Mouse (Mus musculus) right cerebral cortex, postnatal 25 days (tissue): ENCODE measurements around the gene Apba1.

Source experiments
- DNase-seq: peaks from one replicate; pipeline ENCODE4 v3.0.0; 2022

Gene Apba1

GRCm38 (mm10) chr19:23807371-23807770, 48.7 kb downstream of the Apba1 start:
- no peak for DNase-seq

GRCm38 (mm10) chr19:23809236-23809635, 50.5 kb downstream of the Apba1 start:
- DNase-seq = no peak

DNA sequence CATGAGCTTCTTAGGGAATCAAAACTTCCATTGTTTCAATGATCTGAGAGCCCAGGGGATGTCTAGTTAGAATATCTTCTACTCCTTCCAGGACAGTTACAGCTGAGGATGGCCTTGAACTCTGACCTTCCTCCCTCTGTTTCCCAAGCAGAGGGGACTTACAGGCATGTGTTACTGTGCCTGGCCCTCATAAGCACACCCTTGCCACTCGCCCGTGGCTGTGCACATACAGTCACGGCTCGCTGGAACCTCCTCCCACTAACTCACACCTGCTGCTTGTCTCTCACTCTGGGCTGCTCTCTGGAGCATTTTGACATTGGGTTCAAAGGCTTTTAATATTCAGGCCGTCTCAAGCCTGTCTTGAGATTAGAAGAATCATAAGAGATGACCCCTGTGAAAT, 51.8 kb downstream of the Apba1 start:
- DNase-seq = no peak

DNA sequence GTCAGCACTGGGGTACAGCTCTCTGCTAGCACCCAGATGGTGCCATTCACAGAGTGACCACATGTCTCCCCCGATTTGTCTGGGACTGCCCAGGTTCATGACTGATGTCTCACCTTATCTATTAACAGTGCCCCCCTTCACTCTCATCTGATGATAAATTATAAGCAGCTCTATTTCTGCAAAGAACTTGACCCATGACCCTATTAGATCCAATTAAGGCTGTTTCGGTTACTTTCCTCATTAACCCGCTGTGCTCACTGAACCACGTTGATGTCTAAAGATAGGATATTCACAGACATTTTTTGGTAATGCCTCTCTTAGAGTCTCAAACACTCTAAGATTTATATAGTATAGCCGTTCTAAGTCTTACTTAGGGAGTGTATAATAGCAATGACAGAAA, 52.3 kb downstream of the Apba1 start:
- no peak for DNase-seq

- DNase-seq = no peak
These were observed 58.1 kb downstream of the Apba1 start for GRCm38 (mm10) chr19:23816762-23817161.

GRCm38 (mm10) chr19:23817196-23817595, 58.5 kb downstream of the Apba1 start:
- DNase-seq = no peak

DNA sequence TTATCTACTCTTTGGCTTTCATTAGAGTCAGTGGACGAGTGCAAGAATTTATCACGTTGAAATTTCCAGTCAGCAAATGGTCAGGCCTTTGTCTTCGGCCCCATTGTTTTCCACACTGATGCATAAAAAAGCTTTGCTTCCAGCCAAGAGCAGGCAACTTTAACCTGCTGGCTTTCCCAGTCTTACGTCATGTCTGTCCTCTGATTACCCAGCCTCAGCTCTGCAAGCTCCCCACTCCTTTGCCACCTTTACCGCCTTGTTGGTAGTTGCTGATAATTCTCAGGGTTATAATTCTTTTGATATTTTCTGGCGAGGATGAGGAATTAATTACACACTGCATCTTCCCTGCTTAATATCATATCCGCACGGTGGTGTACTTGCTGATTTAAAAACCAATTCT, 61.2 kb downstream of the Apba1 start:
- no peak for DNase-seq

- DNase-seq = no peak
These were observed 63.8 kb downstream of the Apba1 start for GRCm38 (mm10) chr19:23822497-23822896.

GRCm38 (mm10) chr19:23823533-23823932, 64.8 kb downstream of the Apba1 start:
- DNase-seq = no peak

GRCm38 (mm10) chr19:23826251-23826650, 67.6 kb downstream of the Apba1 start:
- no peak for DNase-seq

DNA sequence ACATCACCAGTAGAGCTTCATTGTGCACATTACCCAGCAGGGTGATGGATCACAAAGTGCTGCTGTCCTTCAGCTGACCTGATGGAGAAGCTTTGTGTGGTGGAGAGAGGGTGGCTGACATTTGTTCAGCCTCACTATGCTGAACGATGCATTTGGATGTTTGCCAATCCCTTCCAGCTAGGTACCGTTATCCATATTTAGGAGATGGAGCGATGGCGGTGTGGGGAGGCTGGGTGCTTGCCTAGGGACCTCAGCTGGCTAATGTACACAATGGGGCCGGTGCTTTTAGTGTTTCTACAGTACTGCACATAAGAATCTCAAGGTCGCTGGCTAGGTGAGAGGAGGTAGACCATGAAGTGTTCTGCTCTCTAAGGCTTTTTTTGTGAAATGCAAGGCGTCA, 72.1 kb downstream of the Apba1 start:
- DNase-seq = no peak

GRCm38 (mm10) chr19:23833685-23834682, 75.3 kb downstream of the Apba1 start:
- DNase-seq = no peak

- no peak for DNase-seq
These were observed 76.0 kb downstream of the Apba1 start for GRCm38 (mm10) chr19:23834721-23835120.

GRCm38 (mm10) chr19:23855832-23856231, 97.1 kb downstream of the Apba1 start:
- no peak for DNase-seq

DNA sequence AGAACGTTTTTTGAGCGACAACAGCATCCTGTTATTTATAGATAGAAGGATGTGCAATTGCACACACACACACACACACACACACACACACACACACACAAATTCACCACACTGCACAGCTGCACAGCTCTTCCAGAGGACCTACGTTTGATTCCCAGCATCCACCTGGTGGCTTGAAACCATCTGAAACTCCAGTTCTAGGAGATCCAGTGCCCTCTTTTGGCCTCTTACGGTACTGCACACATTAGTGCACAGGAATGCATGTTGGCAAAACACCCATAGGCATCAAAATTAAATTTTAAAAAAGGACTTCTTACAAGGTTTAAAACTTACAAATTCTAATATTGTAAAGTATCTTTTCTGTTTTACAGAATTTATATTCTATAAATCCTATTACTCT, 99.4 kb downstream of the Apba1 start:
- no peak for DNase-seq

DNA sequence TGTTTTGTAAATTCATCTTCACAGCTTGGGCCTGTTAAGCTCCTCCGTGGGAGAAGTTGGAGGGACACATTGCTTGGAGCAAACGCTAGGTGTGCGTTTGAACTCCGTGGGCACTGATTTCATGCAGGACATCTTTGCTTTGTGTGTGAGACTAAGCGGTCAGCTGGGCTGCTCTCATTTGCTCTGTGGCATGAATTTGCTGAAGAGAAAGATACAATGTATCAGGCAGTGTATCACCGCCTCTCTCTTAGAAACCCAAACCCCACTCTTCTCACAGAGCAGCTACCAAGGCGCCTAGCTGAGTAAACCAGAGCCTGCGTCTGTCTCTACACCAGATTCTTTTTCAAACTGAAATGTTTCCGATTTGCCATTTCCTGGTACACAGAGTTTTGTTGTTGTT, 100.1 kb downstream of the Apba1 start:
- DNase-seq = no peak

DNA sequence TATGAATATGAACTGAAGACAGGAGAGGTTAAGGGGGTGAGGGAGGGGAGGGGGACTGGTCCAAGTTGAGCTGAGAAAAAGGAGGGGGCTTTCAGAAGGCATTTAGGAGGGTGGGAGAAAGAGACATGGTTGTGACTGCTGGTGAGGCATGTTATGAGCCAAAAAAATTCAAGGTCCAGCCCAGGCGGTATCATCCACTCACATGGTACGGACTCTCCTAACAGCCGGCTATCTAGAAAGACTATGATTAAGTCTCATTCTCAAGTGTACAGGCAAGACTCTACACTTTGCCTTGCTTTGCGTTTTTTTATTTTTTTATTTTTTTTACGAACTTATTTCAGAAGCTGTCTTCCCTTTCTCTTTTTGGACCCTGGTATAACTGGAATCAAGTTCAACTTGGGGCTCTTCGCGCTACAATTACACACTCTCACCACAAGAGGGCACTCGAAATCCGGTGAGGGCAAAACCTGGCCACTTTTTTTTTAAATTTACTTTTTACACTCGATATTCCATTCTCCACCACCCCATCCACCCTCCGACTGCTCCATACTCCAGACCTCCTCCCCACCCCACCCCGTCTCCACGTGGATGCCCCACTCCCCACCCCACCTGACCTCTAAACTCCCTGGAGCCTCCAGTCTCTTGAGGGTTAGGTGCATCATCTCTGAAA, 101.6 kb downstream of the Apba1 start:
- DNase-seq = no peak

- no peak for DNase-seq
These were observed 104.0 kb downstream of the Apba1 start for GRCm38 (mm10) chr19:23862736-23863135.

DNA sequence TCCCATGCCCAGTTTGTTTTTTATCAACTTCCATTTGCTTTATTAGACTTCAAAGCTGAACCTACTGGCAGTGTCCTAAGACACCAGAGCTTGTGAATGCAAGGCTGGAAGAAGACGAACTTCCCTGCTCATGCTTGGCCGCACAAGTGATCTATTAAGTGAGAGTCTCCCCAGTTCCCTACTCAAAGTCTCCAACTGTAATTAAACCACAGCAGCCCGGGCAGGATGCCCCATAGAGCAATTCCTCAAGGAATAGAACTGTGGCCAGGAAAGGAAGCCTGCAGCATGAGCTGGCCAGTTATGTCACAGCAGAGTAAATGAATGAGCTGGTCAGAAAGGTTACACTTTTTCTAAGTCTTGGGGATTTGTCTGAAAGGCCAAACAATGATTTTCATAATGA, 105.3 kb downstream of the Apba1 start:
- no peak for DNase-seq

DNA sequence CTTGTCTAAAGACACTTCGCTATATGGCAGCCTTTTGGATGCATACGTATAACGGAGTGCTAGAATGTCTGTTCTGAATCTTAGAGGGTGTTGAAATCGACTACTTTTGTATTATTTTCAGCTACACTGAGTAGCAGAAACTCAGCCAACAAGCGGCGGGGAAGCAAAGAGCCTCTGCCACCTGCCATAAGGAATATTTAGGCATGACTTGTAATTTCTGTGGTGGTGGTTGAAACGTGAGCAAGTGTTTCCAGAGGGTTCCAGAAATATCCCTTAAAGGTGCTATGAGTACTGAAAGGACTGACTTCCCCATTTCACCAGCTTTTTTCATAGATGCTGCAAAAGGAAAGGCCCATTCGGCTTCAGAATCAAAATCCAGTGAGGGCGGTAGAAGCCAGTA, 107.4 kb downstream of the Apba1 start:
- DNase-seq = no peak

DNA sequence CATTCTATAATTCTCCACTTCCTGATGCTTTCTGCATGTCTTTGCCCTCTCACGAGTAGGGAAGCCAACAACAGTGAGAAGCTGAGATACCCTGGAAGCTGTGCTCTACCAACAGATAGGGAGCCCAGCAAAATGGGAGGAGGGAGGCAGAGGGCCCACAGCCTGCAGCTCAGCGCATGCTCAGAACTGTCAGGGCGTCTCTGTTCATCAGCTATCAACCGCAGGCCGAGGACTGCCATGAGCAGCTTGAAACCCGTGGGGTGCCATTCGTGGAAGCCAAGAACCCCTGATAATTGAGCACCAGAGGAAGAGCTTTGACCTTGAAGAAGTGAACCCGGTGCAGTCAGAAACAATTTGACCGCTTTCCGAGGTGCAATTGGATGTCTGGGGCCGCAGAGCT, 108.4 kb downstream of the Apba1 start:
- no peak for DNase-seq

GRCm38 (mm10) chr19:23867589-23867988, 108.9 kb downstream of the Apba1 start:
- no peak for DNase-seq

GRCm38 (mm10) chr19:23874502-23874901, 115.8 kb downstream of the Apba1 start:
- DNase-seq = no peak

DNA sequence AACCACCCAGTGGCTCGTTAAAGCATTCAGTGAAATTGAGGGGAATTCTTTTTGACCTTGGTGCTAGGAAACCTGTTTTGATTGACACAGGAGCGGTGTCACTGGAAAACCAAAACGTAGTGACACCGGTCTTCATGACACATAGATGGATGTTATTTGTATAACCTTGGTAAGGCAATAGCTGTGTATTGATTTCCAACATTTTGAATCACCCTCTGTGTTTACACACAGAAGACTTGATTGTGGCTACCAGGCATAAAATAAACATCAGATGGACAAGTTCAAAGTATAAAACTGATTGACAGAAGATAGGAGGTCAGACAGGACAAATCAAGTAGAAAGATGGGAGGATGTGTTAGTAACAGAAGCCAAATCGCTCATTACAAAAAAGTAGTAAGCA, 117.1 kb downstream of the Apba1 start:
- DNase-seq = no peak
